ENCODE assay signal across 27 mouse cellular contexts in the genomic region with DNA sequence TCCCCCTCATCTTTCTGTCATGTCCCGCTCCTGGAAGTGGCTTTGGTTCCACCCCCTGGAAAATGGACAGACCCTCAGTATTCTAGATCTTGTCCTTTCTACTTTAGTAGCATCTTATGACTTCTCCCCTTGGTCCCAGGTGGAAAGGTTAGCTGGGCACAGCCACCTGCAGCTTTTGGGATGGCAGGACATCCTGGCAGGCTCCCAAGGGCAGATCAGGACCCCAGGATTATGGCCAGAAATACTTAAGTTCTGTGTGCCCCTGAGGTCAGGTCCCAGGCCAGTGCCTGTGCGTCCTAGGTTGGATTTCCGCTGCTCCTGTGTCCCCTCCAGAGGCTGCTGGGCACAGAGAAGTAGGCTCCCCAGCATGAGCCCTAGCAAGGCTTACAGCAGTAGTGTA.
"Had no signal": no experiment of that assay in that cellular context is flagged by ENCODE, and none has a peak within 500 bp of the region (broad histone marks: within the 10 kb centered on the region; RNA-seq: fewer than 3 reads in every experiment).

No protein-coding gene starts in this region.

- H3K9me3 ChIP-seq: embryonic facial prominence, embryonic 10.5 days; embryonic facial prominence, embryonic 12.5 days; embryonic facial prominence, embryonic 13.5 days; embryonic facial prominence, embryonic 15.5 days; forebrain, embryonic 10.5 days; forebrain, embryonic 12.5 days; forebrain, embryonic 13.5 days; forebrain, embryonic 15.5 days had no signal

- H3K36me3 ChIP-seq: embryonic facial prominence, embryonic 10.5 days; embryonic facial prominence, embryonic 12.5 days; forebrain, embryonic 10.5 days had no signal

- ATAC-seq: forebrain, embryonic 13.5 days; forebrain, embryonic 14.5 days; forebrain, embryonic 15.5 days; forebrain, embryonic 16.5 days; forebrain, postnatal 0 days had no signal

- H3K4me1 ChIP-seq: embryonic facial prominence, embryonic 15.5 days had no signal

- H3K4me2 ChIP-seq: embryonic facial prominence, embryonic 12.5 days; embryonic facial prominence, embryonic 13.5 days; embryonic facial prominence, embryonic 15.5 days; forebrain, embryonic 12.5 days; forebrain, embryonic 13.5 days; forebrain, embryonic 15.5 days had no signal

- H3K27ac ChIP-seq: embryonic facial prominence, embryonic 10.5 days; embryonic facial prominence, embryonic 12.5 days; embryonic facial prominence, embryonic 13.5 days; embryonic facial prominence, embryonic 15.5 days; forebrain, embryonic 10.5 days; forebrain, embryonic 12.5 days; forebrain, embryonic 13.5 days; forebrain, embryonic 15.5 days; gastrocnemius, adult 2 months; heart, adult 2 months had no signal

- H3K4me3 ChIP-seq: embryonic facial prominence, embryonic 10.5 days; embryonic facial prominence, embryonic 12.5 days; embryonic facial prominence, embryonic 13.5 days; embryonic facial prominence, embryonic 15.5 days; erythroblast, embryonic 14.5 days; forebrain, embryonic 10.5 days; forebrain, embryonic 12.5 days; forebrain, embryonic 13.5 days; forebrain, embryonic 15.5 days; gastrocnemius, adult 2 months; heart, adult 2 months had no signal

- H3K9ac ChIP-seq: embryonic facial prominence, embryonic 12.5 days; embryonic facial prominence, embryonic 13.5 days; embryonic facial prominence, embryonic 15.5 days; forebrain, embryonic 12.5 days; forebrain, embryonic 13.5 days; forebrain, embryonic 15.5 days; forebrain, postnatal 0 days had no signal

- DNase-seq: cerebellum, adult 2 months; cerebellum, adult 8-10 months; cerebellum, adult 9-10 months; cerebellum, adult 9-11 months; cerebellum, postnatal 10 days; cerebellum, postnatal 14 days; cerebellum, postnatal 36 days; embryo, embryonic 11 days; forebrain, postnatal 0 days; gastrocnemius, adult 2 months; gastrocnemius, postnatal 10 days; gastrocnemius, postnatal 14 days; gastrocnemius, postnatal 25 days; gastrocnemius, postnatal 36 days; heart, adult 18-20 months; heart, adult 2 months had no signal
